In the genomic region with DNA sequence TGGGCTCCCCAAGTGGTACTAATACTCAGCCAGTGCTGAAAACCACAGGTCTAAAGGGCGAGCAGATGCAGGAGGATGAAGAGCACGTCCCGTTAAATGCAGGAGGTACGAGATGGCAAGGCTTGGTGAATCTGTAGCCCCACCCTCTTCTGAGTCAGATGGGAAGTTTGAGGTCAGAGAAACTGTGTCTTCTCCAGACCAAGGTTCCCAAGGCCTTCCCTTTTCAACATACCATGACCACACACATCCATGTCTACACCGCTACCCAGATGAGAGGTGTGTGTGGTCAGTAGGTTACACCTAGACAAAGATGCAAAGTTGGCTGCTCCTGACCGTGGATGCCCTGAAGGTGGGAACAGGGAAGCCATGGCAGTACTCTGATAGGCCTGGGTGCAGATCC, we compare ENCODE assay signal across 27 mouse cellular contexts. TPM values are rescaled to one million over a fixed set of nuclear protein-coding genes. Genes with fewer than 3 reads are reported as not detected.
DNase-seq lines count a peak whose midpoint lies in the region; ATAC-seq and TF ChIP-seq lines count a peak whose summit lies in the region.
"Had no signal": no experiment of that assay in that cellular context is flagged by ENCODE, and none has a peak within 500 bp of the region (broad histone marks: within the 10 kb centered on the region; RNA-seq: fewer than 3 reads in every experiment).

No protein-coding gene starts in this region.

- DNase-seq in CH12.LX (ENCODE audit: extremely low read depth), result no peak
- DNase-seq in ovary, postnatal 36 days (ENCODE audit: low spot score), result no peak
- no peak for DNase-seq in spleen, postnatal 4 days (ENCODE audit: low spot score in 2 of 2)
- DNase-seq in adrenal gland, postnatal 14 days, result no peak
- DNase-seq: adrenal gland, postnatal 10 days; B cell, adult 2 months; cerebellum, adult 18-20 months; cerebellum, adult 9-11 months; embryo, embryonic 11 days; heart, postnatal 4 days had no signal

- no peak overlapping the region for H3K9ac ChIP-seq in CH12.LX (ENCODE audit: insufficient read depth, low read depth)
- no peak overlapping the region for H3K9ac ChIP-seq in liver, embryonic 15.5 days
- H3K9ac ChIP-seq: embryonic facial prominence, embryonic 15.5 days; heart, embryonic 13.5 days; hindbrain, embryonic 12.5 days had no signal

- in situ Hi-C loops in CH12.LX (cut with MboI; ENCODE audit: low pct_ligation_motif_present, low pct_unique_long_range_greater_than_20kb, low sequenced_read_pairs), result no loop called here

- H3K36me3 ChIP-seq in CH12.LX (replicated peaks in 1 of 2; ENCODE audit: control insufficient read depth in 1 of 2, insufficient read depth in 1 of 2, low read length in 1 of 2), result no peaks in the 10 kb centered on the region
- H3K36me3 ChIP-seq in liver, embryonic 15.5 days (replicated peaks), result no peaks in the 10 kb centered on the region
- H3K36me3 ChIP-seq: embryonic facial prominence, embryonic 15.5 days; forebrain, embryonic 10.5 days; heart, embryonic 13.5 days; hindbrain, embryonic 12.5 days had no signal

- H3K79me2 ChIP-seq in CH12.LX (replicated peaks; ENCODE audit: control insufficient read depth, extremely low read depth, insufficient read depth, poor library complexity, severe bottlenecking), result no peaks in the 10 kb centered on the region

- no peaks in the 10 kb centered on the region for H3K27me3 ChIP-seq in CH12.LX (replicated peaks)
- no peaks in the 10 kb centered on the region for H3K27me3 ChIP-seq in liver, embryonic 15.5 days
- H3K27me3 ChIP-seq: embryonic facial prominence, embryonic 15.5 days; heart, embryonic 13.5 days; hindbrain, embryonic 12.5 days had no signal

- no peak for TF ChIP-seq CTCF in CH12.LX (conservative IDR thresholded peaks at IDR 0.05 in 1 of 2, IDR thresholded peaks at IDR 0.05 in 1 of 2; ENCODE audit: low read depth in 2 of 2, low read length in 2 of 2)

- no peak for TF ChIP-seq POLR2A in CH12.LX (IDR thresholded peaks at IDR 0.05; ENCODE audit: low read depth, low read length)

- peak overlapping the region; percentile 22; the same call in 1 of the 2 replicates for H3K4me2 ChIP-seq in CH12.LX (ENCODE audit: insufficient read depth, low read depth, poor library complexity, severe bottlenecking)
- no peak overlapping the region for H3K4me2 ChIP-seq in liver, embryonic 15.5 days
- H3K4me2 ChIP-seq: embryonic facial prominence, embryonic 15.5 days; heart, embryonic 13.5 days; hindbrain, embryonic 12.5 days had no signal

- no peak for TF ChIP-seq RAD21 in CH12.LX (IDR thresholded peaks at IDR 0.05; ENCODE audit: low read depth, low read length)

- WGBS in liver, embryonic 15.5 days (ENCODE audit: insufficient replicate concordance), result 43% methylated on average over 6 of the region's 6 CpGs

- no peak overlapping the region for H3K27ac ChIP-seq in CH12.LX (ENCODE audit: insufficient read depth, low read depth)
- H3K27ac ChIP-seq in liver, embryonic 15.5 days (replicated peaks), result peak overlapping the region; percentile 55; the same call in 1 of the 2 replicates
- H3K27ac ChIP-seq: embryonic facial prominence, embryonic 15.5 days; forebrain, embryonic 10.5 days; heart, embryonic 13.5 days; hindbrain, embryonic 12.5 days had no signal

- H3K9me3 ChIP-seq in CH12.LX (replicated peaks; ENCODE audit: low read length), result no peaks in the 10 kb centered on the region
- no peaks in the 10 kb centered on the region for H3K9me3 ChIP-seq in liver, embryonic 15.5 days (replicated peaks)
- H3K9me3 ChIP-seq: embryonic facial prominence, embryonic 15.5 days; forebrain, embryonic 10.5 days; heart, embryonic 13.5 days; hindbrain, embryonic 12.5 days had no signal

- no peak overlapping the region for H3K4me3 ChIP-seq in CH12.LX (replicated peaks in 1 of 3; ENCODE audit: low read depth in 2 of 3, low read length in 2 of 3, poor library complexity in 1 of 3)
- H3K4me3 ChIP-seq in liver, embryonic 15.5 days (replicated peaks), result no peak overlapping the region
- H3K4me3 ChIP-seq: embryonic facial prominence, embryonic 15.5 days; erythroblast, embryonic 14.5 days; forebrain, embryonic 10.5 days; heart, embryonic 13.5 days; hindbrain, embryonic 12.5 days had no signal

- dilution Hi-C loops in CH12.LX (cut with MboI; ENCODE audit: extremely low pct_ligation_motif_present, extremely low pct_unique_long_range_greater_than_20kb, low sequenced_read_pairs), result no loop called here

- no peak; the same call in 1 of the 2 replicates for TF ChIP-seq EP300 in CH12.LX (IDR thresholded peaks at IDR 0.05; ENCODE audit: low read length)

- H3K4me1 ChIP-seq in CH12.LX (ENCODE audit: control insufficient read depth in 1 of 2, insufficient read depth in 2 of 2), result peaks cover 6% of the 10 kb centered on the region in 2 experiments
- H3K4me1 ChIP-seq in liver, embryonic 15.5 days (replicated peaks), result peaks cover 19% of the 10 kb centered on the region
- H3K4me1 ChIP-seq: embryonic facial prominence, embryonic 15.5 days; forebrain, embryonic 10.5 days; hindbrain, embryonic 12.5 days had no signal

- peak; percentile 44 for ATAC-seq in granulocyte monocyte progenitor cell, adult 5-6 weeks (replicated peaks; ENCODE audit: poor library complexity, severe bottlenecking)
- no peak for ATAC-seq in liver, embryonic 15.5 days (ENCODE audit: insufficient read depth)
- ATAC-seq in megakaryocyte progenitor cell, adult 5-6 weeks (replicated peaks; ENCODE audit: poor library complexity), result 0 out of 2 replicates have a peak, but pooled peaks have one; percentile 4
- ATAC-seq: CD4-positive, CD25-positive, alpha-beta regulatory T cell, adult 4 months; forebrain, embryonic 14.5 days; hindbrain, embryonic 16.5 days; inflammation-experienced regulatory T-cells, adult 6 months had no signal

TF ChIP-seq in CH12.LX, 34 proteins besides CTCF, POLR2A, EP300 and RAD21:
- no peak for TF ChIP-seq JUN (IDR thresholded peaks at IDR 0.05; ENCODE audit: insufficient read depth, low read depth, low read length)
- peak; percentile 47; the same call in 1 of the 2 replicates for TF ChIP-seq IRF4 (IDR thresholded peaks at IDR 0.05; ENCODE audit: low read depth, low read length)

RNA-seq across cellular contexts. Expression of a gene that starts 2.2 kb away (rescaled TPM):
- total RNA-seq in CH12.LX (2012; rRNA removed), result not detected in 2 replicates
- total RNA-seq in CH12.LX (2014; rRNA removed), result not detected in 2 replicates
- polyA plus RNA-seq in CH12.LX (2012; ENCODE audit: insufficient read length, low read depth), result not detected in 2 replicates
- total RNA-seq in granulocyte monocyte progenitor cell, adult 5-6 weeks (2014; fragmentation: Nextera tagmentation), result not detected in 2 replicates
- total RNA-seq in granulocyte monocyte progenitor cell, adult 5-6 weeks (2017), result not detected in 2 replicates
- 5.5 and 5.8 TPM in 2 replicates for polyA plus RNA-seq in liver, embryonic 15.5 days (2015; fragmentation: Nextera tagmentation; extraction: Ambion mirVana)
- total RNA-seq in megakaryocyte progenitor cell, adult 5-6 weeks (2015), result not detected in 2 replicates
- total RNA-seq in megakaryocyte progenitor cell, adult 5-6 weeks (2017), result not detected in 2 replicates
- 1.2 TPM in 1 of 2 replicates, not detected in the other for total RNA-seq in adrenal gland, postnatal 14 days (2021)
- total RNA-seq: gastrocnemius, adult 8-10 months; heart, postnatal 4 days; MEL had no signal
- polyA plus RNA-seq: CD4-positive, CD25-positive, alpha-beta regulatory T cell, adult 4 months; embryonic facial prominence, embryonic 11.5 days; embryonic facial prominence, embryonic 15.5 days; erythroblast, embryonic 14.5 days; forebrain, embryonic 10.5 days; gonadal fat pad, adult 2 months; heart, embryonic 13.5 days; heart, postnatal 0 days; inflammation-experienced regulatory T-cells, adult 6 months had no signal

RNA-seq across cellular contexts. Expression of a gene that starts 9.7 kb away (rescaled TPM):
- total RNA-seq in CH12.LX (2012; rRNA removed), result 0.13 TPM in 1 of 2 replicates, not detected in the other
- total RNA-seq in CH12.LX (2014; rRNA removed), result not detected in 2 replicates
- not detected in 2 replicates for polyA plus RNA-seq in CH12.LX (2012; ENCODE audit: insufficient read length, low read depth)
- not detected in 2 replicates for total RNA-seq in granulocyte monocyte progenitor cell, adult 5-6 weeks (2014; fragmentation: Nextera tagmentation)
- not detected in 2 replicates for total RNA-seq in granulocyte monocyte progenitor cell, adult 5-6 weeks (2017)
- 1,815 and 1,906 TPM in 2 replicates for polyA plus RNA-seq in liver, embryonic 15.5 days (2015; fragmentation: Nextera tagmentation; extraction: Ambion mirVana)
- not detected in 2 replicates for total RNA-seq in megakaryocyte progenitor cell, adult 5-6 weeks (2015)
- not detected in 2 replicates for total RNA-seq in megakaryocyte progenitor cell, adult 5-6 weeks (2017)
- 36.1 and 432 TPM in 2 replicates for total RNA-seq in adrenal gland, postnatal 14 days (2021)
- total RNA-seq: MEL had no signal
- polyA plus RNA-seq: CD4-positive, CD25-positive, alpha-beta regulatory T cell, adult 4 months; inflammation-experienced regulatory T-cells, adult 6 months had no signal

RNA-seq across cellular contexts. Expression of a gene that starts 37.9 kb away (rescaled TPM):
- not detected in 2 replicates for total RNA-seq in CH12.LX (2012; rRNA removed)
- total RNA-seq in CH12.LX (2014; rRNA removed), result not detected in 2 replicates
- not detected in 2 replicates for polyA plus RNA-seq in CH12.LX (2012; ENCODE audit: insufficient read length, low read depth)
- not detected in 2 replicates for total RNA-seq in granulocyte monocyte progenitor cell, adult 5-6 weeks (2014; fragmentation: Nextera tagmentation)
- total RNA-seq in granulocyte monocyte progenitor cell, adult 5-6 weeks (2017), result 0.47 TPM in 1 of 2 replicates, not detected in the other
- polyA plus RNA-seq in liver, embryonic 15.5 days (2015; fragmentation: Nextera tagmentation; extraction: Ambion mirVana), result 0.16 and 0.20 TPM in 2 replicates
- 0.22 TPM in 1 of 2 replicates, not detected in the other for total RNA-seq in megakaryocyte progenitor cell, adult 5-6 weeks (2015)
- total RNA-seq in megakaryocyte progenitor cell, adult 5-6 weeks (2017), result 0.24 and 0.33 TPM in 2 replicates
- total RNA-seq in adrenal gland, postnatal 14 days (2021), result 10.8 and 24.9 TPM in 2 replicates
- total RNA-seq: MEL had no signal
- polyA plus RNA-seq: CD4-positive, CD25-positive, alpha-beta regulatory T cell, adult 4 months; embryonic facial prominence, embryonic 11.5 days; erythroblast, embryonic 14.5 days; forebrain, embryonic 10.5 days; heart, postnatal 0 days; hindbrain, embryonic 12.5 days had no signal

Comparison
In these comparisons a context has a peak if more than half of its experiments do, and no peak if none do; other contexts are left out.
1. RNA of a gene that starts 9.7 kb away (total RNA-seq): 36.1 to 432 TPM in adrenal gland, postnatal 14 days; 0.13 TPM in CH12.LX, not detected in granulocyte monocyte progenitor cell, adult 5-6 weeks and not detected in megakaryocyte progenitor cell, adult 5-6 weeks; every median in the first group is over 10 times any median in the second.